Mouse (Mus musculus): ENCODE results near the gene Dedd.
A peak's percentile ranks its signal among the peaks of the same experiment; 100 is the strongest.
"Not testable (repeated sequence)": the region's sequence is repeated elsewhere in the genome, so short reads cannot be mapped to it uniquely, and the experiment has no call there.

Dedd gene

GRCm38 (mm10) chr1:171319748-171320147 is 9.2 kb upstream of the Dedd start:
- DNase-seq (ENCODE audit: low spot score in 2 of 2), result no peak

GRCm38 (mm10) chr1:171320151-171320550 is 8.8 kb upstream of the Dedd start:
- DNase-seq (ENCODE audit: low spot score in 2 of 2), result no peak

- DNase-seq (ENCODE audit: low spot score in 2 of 2), result peak in 1 of 2 experiments; percentile 18
Measured at GRCm38 (mm10) chr1:171321415-171321814, 7.5 kb upstream of the Dedd start.

- DNase-seq (ENCODE audit: low spot score in 2 of 2), result no peak
Measured at GRCm38 (mm10) chr1:171322012-171322411, 6.9 kb upstream of the Dedd start.

GRCm38 (mm10) chr1:171325571-171325970 is 3.4 kb upstream of the Dedd start:
- no peak for DNase-seq (ENCODE audit: low spot score in 2 of 2)

- DNase-seq (ENCODE audit: low spot score in 2 of 2), result not testable (repeated sequence)
Measured at GRCm38 (mm10) chr1:171326588-171326987, 2.4 kb upstream of the Dedd start.

- no peak for DNase-seq (ENCODE audit: low spot score in 2 of 2)
Measured at GRCm38 (mm10) chr1:171328244-171328643, 701 bp upstream of the Dedd start.

GRCm38 (mm10) chr1:171329433-171330215 is 679 bp downstream of the Dedd start:
- peak; percentile 13 to 21 for DNase-seq (ENCODE audit: low spot score in 2 of 2)

- peak in 1 of 2 experiments; percentile 26 for DNase-seq (ENCODE audit: low spot score in 2 of 2)
Measured at GRCm38 (mm10) chr1:171330216-171330560, 1.2 kb downstream of the Dedd start.

- no peak for DNase-seq (ENCODE audit: low spot score in 2 of 2)
Measured at GRCm38 (mm10) chr1:171342262-171343207, 13.6 kb downstream of the Dedd start.

- DNase-seq (ENCODE audit: low spot score in 2 of 2), result no peak
Measured at GRCm38 (mm10) chr1:171343922-171344677, 15.2 kb downstream of the Dedd start.

GRCm38 (mm10) chr1:171344715-171345114 is 15.8 kb downstream of the Dedd start:
- no peak for DNase-seq (ENCODE audit: low spot score in 2 of 2)

- DNase-seq (ENCODE audit: low spot score in 2 of 2), result peak; percentile 80 to 85
Measured at GRCm38 (mm10) chr1:171345225-171346094, 16.5 kb downstream of the Dedd start, which contains the start of the genes Nit1 and Pfdn2. Gene Nit1, minus strand, starts transcription at chr1:171345646. Gene Pfdn2, plus strand, starts transcription at chr1:171345670.

GRCm38 (mm10) chr1:171346095-171346450 is 17.1 kb downstream of the Dedd start:
- DNase-seq (ENCODE audit: low spot score in 2 of 2), result no peak

- DNase-seq (ENCODE audit: low spot score in 2 of 2), result no peak
Measured at GRCm38 (mm10) chr1:171348665-171349064, 19.7 kb downstream of the Dedd start.

- no peak for DNase-seq (ENCODE audit: low spot score in 2 of 2)
Measured at GRCm38 (mm10) chr1:171349210-171349609, 20.3 kb downstream of the Dedd start.

- peak; percentile 51 to 63 for DNase-seq (ENCODE audit: low spot score in 2 of 2)
Measured at GRCm38 (mm10) chr1:171355812-171356340, 26.9 kb downstream of the Dedd start.

GRCm38 (mm10) chr1:171356814-171357213 is 27.9 kb downstream of the Dedd start:
- DNase-seq (ENCODE audit: low spot score in 2 of 2), result no peak

GRCm38 (mm10) chr1:171358421-171358820 is 29.5 kb downstream of the Dedd start:
- peak; percentile 38 to 61 for DNase-seq (ENCODE audit: low spot score in 2 of 2)

- DNase-seq (ENCODE audit: low spot score in 2 of 2), result no peak
Measured at GRCm38 (mm10) chr1:171360253-171360652, 31.3 kb downstream of the Dedd start.

- peak; percentile 90 to 91 for DNase-seq (ENCODE audit: low spot score in 2 of 2)
Measured at GRCm38 (mm10) chr1:171360656-171361055, 31.7 kb downstream of the Dedd start, which contains the start of gene Klhdc9. Gene Klhdc9, minus strand, starts transcription at chr1:171360798.
